22 mouse cellular contexts compared by ENCODE assay signal in the genomic region with DNA sequence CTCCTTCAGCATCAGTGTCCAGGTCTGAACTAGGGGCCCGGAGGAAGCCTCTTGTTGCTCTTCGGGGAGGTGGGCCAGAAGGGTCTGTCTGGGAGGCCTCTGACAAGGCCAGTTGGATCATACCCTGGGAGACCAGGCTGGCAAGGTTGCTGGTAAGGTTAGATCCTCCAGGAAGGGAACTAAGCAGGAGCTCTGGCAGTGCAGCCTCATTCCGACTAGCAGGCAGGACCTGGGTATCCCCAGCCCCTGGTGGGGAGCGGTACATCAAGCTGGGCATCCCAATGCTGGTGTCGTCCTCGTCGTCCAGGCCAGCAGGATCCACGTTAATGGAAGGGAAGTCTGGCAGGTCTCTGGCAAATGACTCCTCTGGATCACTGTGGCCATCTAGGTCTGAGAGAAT. TPM values are rescaled to one million over a fixed set of nuclear protein-coding genes. Genes with fewer than 3 reads are reported as not detected.
DNase-seq lines count a peak whose midpoint lies in the region; ATAC-seq and TF ChIP-seq lines count a peak whose summit lies in the region.
"Had no signal": no experiment of that assay in that cellular context is flagged by ENCODE, and none has a peak within 500 bp of the region (broad histone marks: within the 10 kb centered on the region; RNA-seq: fewer than 3 reads in every experiment).

No protein-coding gene starts in this region.

- no peak for TF ChIP-seq EP300 in lung, postnatal 0 days (IDR thresholded peaks at IDR 0.05)

- no peak for ATAC-seq in kidney, embryonic 15.5 days (replicated peaks; ENCODE audit: low FRiP score)
- ATAC-seq in lung, postnatal 0 days = no peak
- ATAC-seq: activated CD4-positive, CD25-positive, alpha-beta regulatory T cell, adult 4 months; forebrain, embryonic 13.5 days; forebrain, embryonic 15.5 days; forebrain, postnatal 0 days; Patski had no signal

- no peak overlapping the region for H3K4me3 ChIP-seq in kidney, embryonic 15.5 days (replicated peaks)
- no peak overlapping the region for H3K4me3 ChIP-seq in lung, postnatal 0 days (ENCODE audit: low read depth, low read length)
- H3K4me3 ChIP-seq: embryonic facial prominence, embryonic 10.5 days; embryonic facial prominence, embryonic 12.5 days; forebrain, embryonic 13.5 days; forebrain, embryonic 15.5 days had no signal

- no peak overlapping the region for H3K27ac ChIP-seq in kidney, embryonic 15.5 days
- no peak overlapping the region for H3K27ac ChIP-seq in lung, postnatal 0 days (ENCODE audit: low read length)
- H3K27ac ChIP-seq: embryonic facial prominence, embryonic 10.5 days; embryonic facial prominence, embryonic 12.5 days; forebrain, embryonic 13.5 days; forebrain, embryonic 15.5 days had no signal

- 77% methylated on average over 8 of the region's 8 CpGs for WGBS in kidney, embryonic 15.5 days
- whole genome bisulfite sequencing in lung, postnatal 0 days = 91% methylated on average over 8 of the region's 8 CpGs

- peak; percentile 91 for DNase-seq in heart, adult 11 months
- no peak for DNase-seq in heart, adult 9 months (ENCODE audit: low spot score in 2 of 2)
- DNase-seq in kidney, postnatal 25 days = no peak
- DNase-seq in lung, postnatal 0 days (ENCODE audit: low spot score) = no peak
- DNase-seq: adrenal gland, adult 8-10 months; adrenal gland, postnatal 14 days; adrenal gland, postnatal 36 days; cerebellum, adult 18-20 months; cerebellum, adult 8-10 months; cerebellum, postnatal 10 days; cerebellum, postnatal 25 days; forebrain, postnatal 0 days had no signal

- 0 out of 2 replicates have a peak overlapping the region, but pooled peaks have one; percentile 12 for H3K9ac ChIP-seq in kidney, embryonic 15.5 days
- H3K9ac ChIP-seq in lung, postnatal 0 days (replicated peaks; ENCODE audit: low read depth) = no peak overlapping the region
- H3K9ac ChIP-seq: embryonic facial prominence, embryonic 12.5 days; forebrain, embryonic 13.5 days; forebrain, embryonic 15.5 days; forebrain, postnatal 0 days had no signal

- no peak for TF ChIP-seq CTCF in lung, postnatal 0 days (IDR thresholded peaks at IDR 0.05)

- peaks cover 71% of the 10 kb centered on the region for H3K36me3 ChIP-seq in kidney, embryonic 15.5 days
- H3K36me3 ChIP-seq in lung, postnatal 0 days (ENCODE audit: insufficient read depth, low read length) = peaks cover 47% of the 10 kb centered on the region

- H3K4me2 ChIP-seq in kidney, embryonic 15.5 days = no peak overlapping the region
- no peak overlapping the region for H3K4me2 ChIP-seq in lung, postnatal 0 days (replicated peaks; ENCODE audit: low read depth, low read length)
- H3K4me2 ChIP-seq: embryonic facial prominence, embryonic 12.5 days; forebrain, embryonic 13.5 days; forebrain, embryonic 15.5 days had no signal

- H3K27me3 ChIP-seq in kidney, embryonic 15.5 days = no peaks in the 10 kb centered on the region
- no peaks in the 10 kb centered on the region for H3K27me3 ChIP-seq in lung, postnatal 0 days (replicated peaks; ENCODE audit: insufficient read depth, low read length)
- H3K27me3 ChIP-seq: embryonic facial prominence, embryonic 12.5 days; forebrain, embryonic 13.5 days; forebrain, embryonic 15.5 days; Patski had no signal

- H3K4me1 ChIP-seq in kidney, embryonic 15.5 days = peaks cover 17% of the 10 kb centered on the region
- peaks cover 8% of the 10 kb centered on the region for H3K4me1 ChIP-seq in lung, postnatal 0 days (ENCODE audit: insufficient read depth, low read depth, low read length)

- H3K9me3 ChIP-seq in kidney, embryonic 15.5 days (replicated peaks) = no peaks in the 10 kb centered on the region
- H3K9me3 ChIP-seq in lung, postnatal 0 days (ENCODE audit: low read length) = no peaks in the 10 kb centered on the region
- H3K9me3 ChIP-seq: embryonic facial prominence, embryonic 10.5 days; embryonic facial prominence, embryonic 12.5 days; forebrain, embryonic 13.5 days; forebrain, embryonic 15.5 days; G1E had no signal

RNA-seq across cellular contexts. Expression of gene Psmc3ip, which starts 3.0 kb away (rescaled TPM):
- polyA plus RNA-seq in kidney, embryonic 15.5 days (2015; fragmentation: Nextera tagmentation; extraction: Ambion mirVana) = 37.3 and 38.0 TPM in 2 replicates
- polyA plus RNA-seq in lung, postnatal 0 days (2015; fragmentation: Nextera tagmentation; extraction: Ambion mirVana) = 9.8 and 10.4 TPM in 2 replicates

RNA-seq across cellular contexts. Expression of gene Mlx, which starts 11.2 kb away (rescaled TPM):
- polyA plus RNA-seq in kidney, embryonic 15.5 days (2015; fragmentation: Nextera tagmentation; extraction: Ambion mirVana) = 44.9 and 46.9 TPM in 2 replicates
- 42.5 and 44.5 TPM in 2 replicates for polyA plus RNA-seq in lung, postnatal 0 days (2015; fragmentation: Nextera tagmentation; extraction: Ambion mirVana)

RNA-seq across cellular contexts. Expression of gene Coasy, which starts 15.9 kb away (rescaled TPM):
- 46.3 and 46.7 TPM in 2 replicates for polyA plus RNA-seq in kidney, embryonic 15.5 days (2015; fragmentation: Nextera tagmentation; extraction: Ambion mirVana)
- 30.5 TPM in 2 replicates for polyA plus RNA-seq in lung, postnatal 0 days (2015; fragmentation: Nextera tagmentation; extraction: Ambion mirVana)

RNA-seq across cellular contexts. Expression of gene Hsd17b1, which starts 20.0 kb away (rescaled TPM):
- 0.19 and 0.24 TPM in 2 replicates for polyA plus RNA-seq in kidney, embryonic 15.5 days (2015; fragmentation: Nextera tagmentation; extraction: Ambion mirVana)
- 0.10 and 0.17 TPM in 2 replicates for polyA plus RNA-seq in lung, postnatal 0 days (2015; fragmentation: Nextera tagmentation; extraction: Ambion mirVana)
- polyA plus RNA-seq: activated CD4-positive, CD25-positive, alpha-beta regulatory T cell, adult 4 months; C2C12; embryonic facial prominence, embryonic 10.5 days; embryonic facial prominence, embryonic 14.5 days; forebrain, embryonic 13.5 days; forebrain, postnatal 0 days had no signal

RNA-seq across cellular contexts. Expression of gene Retreg3, which starts 21.5 kb away (rescaled TPM):
- 21.3 and 24.5 TPM in 2 replicates for polyA plus RNA-seq in kidney, embryonic 15.5 days (2015; fragmentation: Nextera tagmentation; extraction: Ambion mirVana)
- polyA plus RNA-seq in lung, postnatal 0 days (2015; fragmentation: Nextera tagmentation; extraction: Ambion mirVana) = 18.8 and 18.9 TPM in 2 replicates
